Mouse (Mus musculus) gonadal fat pad, adult 2 months (tissue): ENCODE results near the gene Rpl10a. TPM values are rescaled to one million over a fixed set of nuclear protein-coding genes. Genes with fewer than 3 reads are reported as not detected.
"Not testable (repeated sequence)": the region's sequence is repeated elsewhere in the genome, so short reads cannot be mapped to it uniquely, and the experiment has no call there.

Experiments used
- DNase-seq: peaks from one replicate; pipeline ENCODE4 v3.0.0-alpha.2; 2012; ENCODE audit warnings: low read depth
- polyA plus RNA-seq: library from polyadenylated mRNA; depleted of rRNA; stranded (reverse); fragments of >200 nt; gene quantifications from 2 replicates; pipeline ENCODE4 v1.2.3, GENCODE M21; 2012

Gene Rpl10a
- polyA plus RNA-seq, 1 experiment = 1,759 TPM

DNA sequence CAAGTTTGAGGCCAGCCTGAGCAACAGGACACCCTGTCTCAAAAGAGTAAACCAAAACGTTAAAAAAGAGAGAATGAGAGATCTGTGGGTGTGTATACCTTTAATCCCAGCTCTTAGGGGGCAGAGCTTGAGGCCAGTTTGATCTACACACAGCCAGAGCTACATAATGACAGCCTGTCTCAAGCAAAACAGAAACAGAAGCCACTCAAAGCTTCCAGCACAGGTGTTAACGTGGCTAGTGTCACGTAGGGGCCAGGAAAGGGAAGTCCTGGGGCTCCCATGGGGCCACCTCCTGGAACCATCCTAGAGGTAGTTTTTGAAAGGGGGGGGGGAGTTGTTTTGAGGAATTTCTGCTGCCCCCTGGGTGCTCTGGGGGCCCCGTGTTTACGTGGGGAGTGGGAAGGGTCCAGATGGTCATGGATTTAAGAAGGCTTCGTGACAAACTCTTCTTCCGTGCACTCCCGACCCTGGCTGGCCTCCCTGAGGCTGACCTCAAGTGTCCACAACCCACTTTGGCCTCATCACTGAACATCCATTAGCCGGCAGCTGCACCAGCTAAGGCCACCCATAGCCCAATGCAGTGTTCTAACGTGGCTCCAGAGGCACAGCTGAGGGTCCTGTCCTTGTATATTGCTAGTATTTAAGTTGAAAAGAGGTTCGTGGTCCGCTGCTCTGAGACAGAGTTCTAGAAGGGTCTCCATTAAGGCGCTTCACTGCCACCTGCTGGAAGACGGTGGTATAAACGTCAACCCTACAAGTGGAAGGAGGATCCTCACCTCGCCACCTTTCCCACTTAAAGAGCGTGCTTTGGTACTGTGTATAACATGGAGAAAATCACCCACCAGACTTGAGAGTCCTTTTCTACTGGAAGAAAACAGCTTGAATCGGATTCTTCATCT, 19.7 kb upstream of the Rpl10a start:
- DNase-seq = no peak

DNA sequence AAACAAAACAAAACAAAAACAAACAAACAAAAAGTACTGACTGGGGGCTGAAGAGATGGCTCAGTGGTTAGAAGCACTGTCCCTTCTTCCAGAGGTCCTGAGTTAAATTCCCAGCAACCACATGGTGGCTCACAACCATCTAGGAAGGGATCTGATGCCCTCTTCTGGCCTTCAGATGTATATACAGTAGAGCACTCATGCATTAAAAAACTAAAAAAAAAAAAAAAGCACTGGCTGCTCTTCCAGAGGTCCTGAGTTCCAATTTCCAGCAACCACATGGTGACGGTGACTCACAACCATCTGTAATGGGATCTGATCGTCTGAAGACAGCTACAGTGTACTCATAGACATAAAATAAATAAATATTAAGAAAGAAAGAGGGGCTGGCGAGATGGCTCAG, 17.4 kb upstream of the Rpl10a start:
- no peak for DNase-seq

DNA sequence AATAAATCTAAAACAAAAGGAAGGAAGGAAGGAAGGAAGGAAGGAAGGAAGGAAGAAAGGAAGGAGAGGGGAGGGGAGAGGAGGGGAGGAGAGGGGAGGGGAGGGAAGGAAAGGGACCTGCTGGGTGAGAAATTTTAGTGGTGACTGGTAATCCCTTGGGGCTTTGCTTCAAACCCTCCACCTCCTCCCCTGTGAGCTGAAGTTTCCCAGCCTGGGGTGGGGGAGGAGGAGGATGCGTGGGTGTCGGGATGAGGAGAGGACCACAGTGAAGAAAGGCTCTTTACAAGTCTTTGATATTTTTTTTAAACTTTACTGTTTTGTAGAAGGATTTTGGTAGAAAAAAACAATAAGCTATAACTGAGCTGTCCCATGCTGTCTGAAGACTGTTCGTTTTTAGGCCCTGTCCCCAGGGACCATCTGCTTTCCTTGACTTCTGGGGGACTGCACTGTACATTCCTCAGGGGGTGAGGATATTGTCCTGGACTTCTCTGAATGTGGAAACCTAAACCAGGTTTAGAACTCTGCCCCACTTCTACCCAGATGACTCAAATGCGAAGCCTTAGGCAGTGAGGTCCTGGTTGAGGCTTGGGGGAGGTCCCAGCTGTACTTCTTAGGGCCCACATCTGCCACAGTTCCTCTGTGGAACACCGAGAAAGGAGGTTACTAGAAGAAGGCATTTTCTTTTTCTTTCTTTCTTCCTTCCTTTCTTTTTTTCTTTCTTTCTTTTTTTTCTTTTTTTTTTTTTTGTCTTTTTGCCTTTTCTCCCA, 16.7 kb upstream of the Rpl10a start:
- no peak for DNase-seq

DNA sequence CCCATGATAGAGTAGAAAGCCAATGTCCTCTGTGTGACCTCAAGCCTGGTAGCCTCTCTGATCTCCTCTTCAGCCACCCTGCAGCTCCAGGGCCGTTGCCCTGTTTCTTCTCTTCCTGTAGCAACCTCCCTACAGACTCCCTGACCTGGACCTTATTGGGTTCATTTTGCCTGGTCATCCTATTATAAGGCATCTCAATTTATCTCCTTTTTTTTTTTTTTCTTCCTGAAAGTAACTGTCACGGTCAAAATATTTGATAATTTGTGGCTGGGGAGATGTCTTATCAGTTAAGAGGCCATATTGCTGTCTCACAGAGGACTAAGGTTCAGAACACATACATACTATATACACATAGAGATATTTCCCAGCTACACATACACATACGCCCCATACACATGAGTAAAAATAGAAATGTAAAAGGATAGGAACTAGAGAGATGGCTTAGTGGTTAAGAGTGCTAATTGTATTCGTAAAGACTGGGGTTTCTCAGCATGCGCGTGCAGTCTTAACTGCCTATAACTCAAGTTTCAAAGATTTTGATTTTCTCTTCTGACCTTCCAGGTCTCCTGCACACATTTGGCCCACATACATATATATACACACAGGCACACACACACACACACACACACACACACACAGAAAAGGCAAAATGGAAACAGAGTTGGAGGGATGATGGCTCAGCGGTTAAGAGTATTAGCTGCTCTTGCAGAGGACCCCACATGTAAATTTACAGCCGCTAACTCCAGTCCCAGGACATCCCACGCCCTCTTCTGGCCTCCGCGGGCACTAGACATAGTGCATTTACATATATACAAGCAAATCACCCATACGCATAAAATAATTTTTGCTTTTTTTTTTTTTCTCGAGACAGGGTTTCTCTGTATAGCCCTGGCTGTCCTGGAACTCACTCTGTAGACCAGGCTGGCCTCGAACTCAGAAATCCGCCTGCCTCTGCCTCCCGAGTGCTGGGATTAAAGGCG, 15.7 kb upstream of the Rpl10a start:
- DNase-seq = no peak

GRCm38 (mm10) chr17:28313212-28313879, 14.9 kb upstream of the Rpl10a start, which contains the start of gene Fance:
TSS of gene Fance (plus strand) at chr17:28313519.
- DNase-seq = peak; percentile 85

GRCm38 (mm10) chr17:28313880-28314225, 14.4 kb upstream of the Rpl10a start:
- DNase-seq = no peak

DNA sequence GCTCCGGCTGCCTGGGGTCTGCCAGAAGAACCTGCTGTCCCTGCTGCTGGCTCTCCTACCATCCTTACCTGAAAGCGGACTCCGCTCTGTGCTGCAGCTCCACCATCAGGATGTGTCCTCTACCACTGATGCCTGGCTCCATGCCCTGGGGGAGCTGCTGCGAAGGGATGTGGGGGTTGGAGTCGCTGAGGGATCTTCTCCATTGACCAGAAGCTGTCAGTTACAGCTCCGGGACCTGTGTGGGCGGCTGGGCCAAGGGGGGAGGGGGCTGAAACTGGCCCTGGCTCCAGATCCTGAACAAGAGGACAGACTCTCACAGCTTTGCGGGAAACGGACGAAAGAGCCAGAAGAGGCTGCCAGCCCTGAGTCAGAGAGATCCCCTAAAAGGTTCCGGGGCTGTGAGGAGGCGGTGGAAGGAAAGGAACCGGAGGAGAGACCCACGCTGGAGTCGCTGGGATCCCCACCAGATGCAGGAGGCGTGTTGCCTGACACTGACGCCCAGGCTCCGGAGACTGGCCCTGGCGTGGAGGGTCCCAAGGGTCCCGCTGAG, 12.6 kb upstream of the Rpl10a start:
- DNase-seq = no peak

DNA sequence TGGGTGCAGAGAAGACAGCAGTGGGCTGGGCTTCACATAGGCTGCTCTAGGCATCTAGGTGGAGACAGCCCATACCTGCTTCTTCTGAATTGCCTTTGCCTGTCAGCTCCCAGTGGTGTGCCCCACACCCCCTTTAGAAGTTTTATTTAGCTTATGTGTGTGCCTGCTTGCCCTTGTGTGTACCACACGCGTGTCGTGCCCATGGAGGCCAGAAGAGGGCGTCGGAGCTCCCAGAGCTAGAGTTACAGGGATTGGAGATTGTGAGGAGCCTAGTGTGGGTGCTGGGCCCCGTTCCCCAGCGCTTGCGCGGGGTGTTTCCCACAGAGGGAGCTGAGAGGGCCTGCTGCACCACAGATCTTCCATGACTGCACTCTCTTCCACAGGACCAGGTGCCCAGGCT, 11.8 kb upstream of the Rpl10a start:
- DNase-seq = no peak

DNA sequence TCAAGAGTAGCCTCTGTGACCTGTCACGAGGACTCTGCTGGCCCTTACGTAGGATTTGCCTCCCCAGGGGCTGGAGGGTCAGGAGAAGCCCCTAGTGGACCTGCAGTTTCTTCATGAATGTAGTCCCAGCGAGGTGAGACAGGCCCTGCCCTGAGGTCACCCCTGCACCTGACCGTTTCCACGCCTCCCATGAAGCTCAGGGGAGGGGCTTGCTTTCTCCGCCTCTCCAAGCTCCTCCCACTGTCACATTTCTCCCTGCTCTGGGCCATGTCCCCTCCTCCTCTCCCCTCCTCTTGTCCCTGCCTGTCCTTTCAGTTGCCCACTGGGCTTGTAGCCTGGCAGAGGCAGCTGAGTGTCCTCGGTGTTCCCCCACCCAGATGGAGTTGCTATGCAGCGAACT, 11.2 kb upstream of the Rpl10a start:
- DNase-seq = no peak

GRCm38 (mm10) chr17:28317725-28318124, 10.5 kb upstream of the Rpl10a start:
- no peak for DNase-seq

- DNase-seq = no peak
Observed at GRCm38 (mm10) chr17:28321700-28322099, 6.6 kb upstream of the Rpl10a start.

- no peak for DNase-seq
Observed at GRCm38 (mm10) chr17:28323786-28324185, 4.5 kb upstream of the Rpl10a start.

GRCm38 (mm10) chr17:28324416-28324815, 3.9 kb upstream of the Rpl10a start:
- DNase-seq = not testable (repeated sequence)

- no peak for DNase-seq
Observed at GRCm38 (mm10) chr17:28325751-28326150, 2.5 kb upstream of the Rpl10a start.

GRCm38 (mm10) chr17:28326951-28327350, 1.3 kb upstream of the Rpl10a start:
- DNase-seq = no peak

GRCm38 (mm10) chr17:28327673-28328325, 472 bp upstream of the Rpl10a start:
- DNase-seq = peak; percentile 67

DNA sequence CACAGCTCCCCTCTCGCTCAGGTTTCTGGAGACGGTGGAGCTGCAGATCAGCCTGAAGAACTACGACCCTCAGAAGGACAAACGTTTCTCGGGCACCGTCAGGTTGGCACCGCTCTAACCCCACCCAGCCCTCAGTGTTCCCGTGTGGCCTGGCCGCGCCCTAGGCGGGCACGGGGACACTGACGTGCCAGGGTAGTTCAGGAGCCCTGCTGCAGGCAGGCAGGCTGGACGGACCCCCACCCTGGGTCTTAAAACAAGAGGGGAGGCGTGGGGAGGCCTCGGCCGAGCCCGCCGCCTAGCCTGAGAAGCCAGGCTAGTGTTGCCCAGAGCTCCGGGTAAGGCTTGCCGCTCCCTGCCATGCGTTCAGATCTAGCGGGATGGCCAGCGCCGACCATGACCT, 675 bp downstream of the Rpl10a start:
- no peak for DNase-seq

DNA sequence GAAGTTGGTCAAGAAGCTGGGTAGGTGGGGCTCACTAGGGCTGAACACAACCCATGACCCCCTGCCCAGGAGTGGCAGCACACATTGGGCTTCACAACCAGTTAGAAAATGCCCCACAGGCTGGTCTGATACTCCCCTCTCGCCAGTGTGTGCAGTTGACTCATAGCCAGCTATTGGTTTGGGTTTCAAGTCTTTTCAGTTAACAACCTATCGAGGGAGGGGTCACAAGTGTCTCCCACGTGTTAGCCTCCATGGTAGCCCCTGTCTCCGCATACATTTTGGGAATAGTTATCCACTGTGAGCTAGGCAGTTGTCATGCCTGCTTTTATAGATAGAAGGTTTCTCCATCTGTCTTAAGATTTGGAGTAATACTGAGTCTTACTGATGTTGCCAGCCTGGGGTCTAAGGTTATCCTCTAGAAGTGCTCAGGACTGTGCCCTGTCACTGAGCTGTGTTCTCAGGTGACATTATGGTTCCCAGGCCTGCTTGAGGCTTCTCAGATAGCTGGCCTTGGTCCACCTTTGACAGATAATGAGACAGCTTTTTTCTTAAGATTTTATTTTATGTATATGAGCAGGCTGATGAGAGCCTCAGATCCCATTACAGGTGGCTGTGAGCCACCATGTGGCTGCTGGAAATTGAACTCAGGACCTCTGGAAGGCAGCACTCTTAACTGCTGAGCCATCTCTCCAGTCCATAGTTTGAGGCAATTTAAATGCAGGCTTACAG, 1.4 kb downstream of the Rpl10a start:
- no peak for DNase-seq

DNA sequence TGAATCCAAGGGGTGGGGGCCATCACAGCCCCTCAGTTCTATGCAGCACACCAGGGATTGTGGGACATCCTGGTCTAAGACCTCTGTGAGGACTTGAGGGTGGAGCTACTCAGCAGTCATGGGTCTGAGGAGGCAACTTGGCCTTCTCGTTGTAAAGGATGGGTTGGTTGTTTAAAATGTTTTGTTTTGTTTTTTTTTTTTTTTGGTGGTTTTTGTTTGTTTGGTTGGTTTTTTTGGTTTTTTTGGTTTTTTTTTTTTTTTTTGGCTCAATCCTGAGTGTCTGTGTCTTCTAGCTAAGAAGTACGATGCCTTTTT, 1.9 kb downstream of the Rpl10a start:
- no peak for DNase-seq

DNA sequence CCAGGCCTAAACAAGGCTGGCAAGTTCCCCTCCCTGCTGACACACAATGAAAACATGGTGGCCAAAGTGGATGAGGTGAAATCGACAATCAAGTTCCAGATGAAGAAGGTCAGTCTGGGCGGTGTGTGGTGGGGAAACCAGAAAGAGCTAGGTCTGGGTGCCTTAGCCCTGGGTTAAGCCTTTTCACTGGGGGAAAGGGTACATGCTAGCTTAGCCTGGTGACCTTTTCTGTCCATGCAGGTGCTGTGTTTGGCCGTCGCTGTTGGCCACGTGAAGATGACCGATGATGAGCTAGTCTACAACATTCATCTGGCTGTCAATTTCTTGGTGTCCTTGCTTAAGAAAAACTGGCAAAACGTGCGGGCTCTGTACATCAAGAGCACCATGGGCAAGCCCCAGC, 2.3 kb downstream of the Rpl10a start:
- DNase-seq = not testable (repeated sequence)
